Comparison of ENCODE assay signal across 14 mouse cellular contexts in genomic region chr6:29210231-29210936, GRCm38 (mm10). TPM values are rescaled to one million over a fixed set of nuclear protein-coding genes. Genes with fewer than 3 reads are reported as not detected.
A peak's percentile ranks its signal among the peaks of the same experiment; 100 is the strongest.
DNase-seq lines count a peak whose midpoint lies in the region; ATAC-seq lines count a peak whose summit lies in the region.
"Had no signal": no experiment of that assay in that cellular context is flagged by ENCODE, and none has a peak within 500 bp of the region (broad histone marks: within the 10 kb centered on the region; RNA-seq: fewer than 3 reads in every experiment).

No protein-coding gene starts in this region.

- H3K27ac ChIP-seq in limb, embryonic 12.5 days, result no peak overlapping the region
- no peak overlapping the region for H3K27ac ChIP-seq in limb, embryonic 10.5 days
- H3K27ac ChIP-seq in midbrain, embryonic 15.5 days, result no peak overlapping the region
- H3K27ac ChIP-seq: embryonic facial prominence, embryonic 15.5 days had no signal

- 0 out of 2 replicates have a peak overlapping the region, but pooled peaks have one; percentile 31 for H3K9ac ChIP-seq in limb, embryonic 12.5 days (replicated peaks)
- no peak overlapping the region for H3K9ac ChIP-seq in midbrain, embryonic 15.5 days

- H3K36me3 ChIP-seq in limb, embryonic 12.5 days, result peaks cover 15% of the 10 kb centered on the region
- peaks cover 16% of the 10 kb centered on the region for H3K36me3 ChIP-seq in limb, embryonic 10.5 days
- peaks cover 6% of the 10 kb centered on the region; the same call in 1 of the 2 replicates for H3K36me3 ChIP-seq in midbrain, embryonic 15.5 days (replicated peaks)

- peak; percentile 14 for DNase-seq in cerebellum, adult 11-12 months
- DNase-seq in cerebellum, postnatal 4 days (ENCODE audit: low spot score in 2 of 2), result no peak
- no peak for DNase-seq in limb, embryonic 10.5 days (ENCODE audit: low spot score)
- no peak for DNase-seq in embryo, embryonic 9.5 days (ENCODE audit: extremely low spot score)
- DNase-seq: adrenal gland, postnatal 25 days; B cell, adult 2 months; kidney, adult 11 months had no signal

- no peak for ATAC-seq in limb, embryonic 12.5 days (ENCODE audit: insufficient number of reproducible peaks, insufficient read depth, low FRiP score, low TSS enrichment, low read depth)
- peak; percentile 27 for ATAC-seq in common myeloid progenitor, adult 5-6 weeks (replicated peaks; ENCODE audit: low read depth, poor library complexity, severe bottlenecking)
- no peak for ATAC-seq in midbrain, embryonic 15.5 days (replicated peaks)
- no peak for ATAC-seq in cerebellum, adult (ENCODE audit: insufficient number of reproducible peaks, low FRiP score, low TSS enrichment)

- H3K4me3 ChIP-seq in limb, embryonic 12.5 days (replicated peaks), result no peak overlapping the region
- no peak overlapping the region for H3K4me3 ChIP-seq in limb, embryonic 10.5 days
- H3K4me3 ChIP-seq in midbrain, embryonic 15.5 days, result no peak overlapping the region

- no peaks in the 10 kb centered on the region for H3K9me3 ChIP-seq in limb, embryonic 12.5 days
- H3K9me3 ChIP-seq in limb, embryonic 10.5 days (replicated peaks), result no peaks in the 10 kb centered on the region
- no peaks in the 10 kb centered on the region for H3K9me3 ChIP-seq in midbrain, embryonic 15.5 days
- H3K9me3 ChIP-seq: embryonic facial prominence, embryonic 15.5 days had no signal

- 78% methylated on average over 9 of the region's 9 CpGs for WGBS in limb, embryonic 12.5 days
- WGBS in limb, embryonic 10.5 days, result 78% methylated on average over 9 of the region's 9 CpGs
- 78% methylated on average over 9 of the region's 9 CpGs for WGBS in midbrain, embryonic 15.5 days

- H3K27me3 ChIP-seq in limb, embryonic 12.5 days, result peaks cover 22% of the 10 kb centered on the region
- peaks cover 22% of the 10 kb centered on the region for H3K27me3 ChIP-seq in limb, embryonic 10.5 days (ENCODE audit: low read depth, poor library complexity, severe bottlenecking)
- H3K27me3 ChIP-seq in midbrain, embryonic 15.5 days (replicated peaks), result peaks cover 9% of the 10 kb centered on the region; the same call in 1 of the 2 replicates

- H3K4me2 ChIP-seq in limb, embryonic 12.5 days, result peak overlapping the region; percentile 17; the same call in 1 of the 2 replicates
- H3K4me2 ChIP-seq in midbrain, embryonic 15.5 days, result peak overlapping the region; percentile 75

- peaks cover 38% of the 10 kb centered on the region for H3K4me1 ChIP-seq in limb, embryonic 12.5 days (replicated peaks)
- peaks cover 43% of the 10 kb centered on the region for H3K4me1 ChIP-seq in limb, embryonic 10.5 days
- H3K4me1 ChIP-seq in midbrain, embryonic 15.5 days, result peaks cover 45% of the 10 kb centered on the region

RNA-seq across cellular contexts. Expression of gene Impdh1, which starts 5.8 kb away (rescaled TPM):
- polyA plus RNA-seq in limb, embryonic 12.5 days (2016; fragmentation: Nextera tagmentation; extraction: Ambion mirVana), result 44.5 and 46.7 TPM in 2 replicates
- 56.7 and 66.9 TPM in 2 replicates for polyA plus RNA-seq in limb, embryonic 10.5 days (2016; fragmentation: Nextera tagmentation; extraction: Ambion mirVana)
- 22.7 and 54.2 TPM in 2 replicates for total RNA-seq in common myeloid progenitor, adult 5-6 weeks (2017)
- polyA plus RNA-seq in midbrain, embryonic 15.5 days (2015; fragmentation: Nextera tagmentation; extraction: Ambion mirVana), result 59.3 and 63.4 TPM in 2 replicates

RNA-seq across cellular contexts. Expression of gene Prrt4, which starts 31.0 kb away (rescaled TPM):
- 1.1 and 1.6 TPM in 2 replicates for polyA plus RNA-seq in limb, embryonic 12.5 days (2016; fragmentation: Nextera tagmentation; extraction: Ambion mirVana)
- 2.0 and 3.7 TPM in 2 replicates for polyA plus RNA-seq in limb, embryonic 10.5 days (2016; fragmentation: Nextera tagmentation; extraction: Ambion mirVana)
- total RNA-seq in common myeloid progenitor, adult 5-6 weeks (2017), result not detected in 2 replicates
- 9.8 and 10.7 TPM in 2 replicates for polyA plus RNA-seq in midbrain, embryonic 15.5 days (2015; fragmentation: Nextera tagmentation; extraction: Ambion mirVana)
- total RNA-seq: liver, adult 2 months; neutrophil, adult 5-6 weeks had no signal

RNA-seq across cellular contexts. Expression of gene Rbm28, which starts 45.6 kb away (rescaled TPM):
- 54.0 and 59.5 TPM in 2 replicates for polyA plus RNA-seq in limb, embryonic 12.5 days (2016; fragmentation: Nextera tagmentation; extraction: Ambion mirVana)
- polyA plus RNA-seq in limb, embryonic 10.5 days (2016; fragmentation: Nextera tagmentation; extraction: Ambion mirVana), result 51.1 and 52.9 TPM in 2 replicates
- total RNA-seq in common myeloid progenitor, adult 5-6 weeks (2017), result 58.1 and 64.1 TPM in 2 replicates
- 38.9 and 46.9 TPM in 2 replicates for polyA plus RNA-seq in midbrain, embryonic 15.5 days (2015; fragmentation: Nextera tagmentation; extraction: Ambion mirVana)
